Mouse (Mus musculus) NIH3T3 (cell line): ENCODE measurements at regions not wholly inside any gene's neighbourhood (a gene's known extent, or its start where the extent isn't known, plus 50 kb on each side); places are given as distances from the start of the nearest gene placed in this dataset.
"Not testable (repeated sequence)": the region's sequence is repeated elsewhere in the genome, so short reads cannot be mapped to it uniquely, and the experiment has no call there.

Experiments used
- DNase-seq: peaks from one replicate; pipeline ENCODE4 v3.0.0-alpha.2; 2012; ENCODE audit warnings: low read depth

DNA sequence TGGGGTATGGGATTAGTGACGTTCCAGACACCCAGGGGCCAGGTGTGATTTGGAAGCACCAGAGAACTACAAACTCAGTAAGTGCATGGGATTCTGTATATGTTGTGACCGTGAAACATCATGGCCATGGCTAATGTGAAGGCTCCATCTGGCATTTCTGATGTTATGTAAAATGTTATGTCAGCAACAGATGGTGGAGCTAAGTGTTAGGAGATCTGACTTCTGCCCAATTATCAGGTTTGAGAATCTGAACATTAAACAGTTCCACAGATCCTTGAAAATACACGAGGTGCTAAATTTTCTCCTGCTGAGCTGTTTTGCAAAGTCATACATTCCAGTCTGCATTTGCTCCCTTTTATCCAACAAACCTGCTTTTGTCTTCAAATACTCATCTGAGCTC, 223.6 kb upstream of the Egfl6 start:
- no peak for DNase-seq

DNA sequence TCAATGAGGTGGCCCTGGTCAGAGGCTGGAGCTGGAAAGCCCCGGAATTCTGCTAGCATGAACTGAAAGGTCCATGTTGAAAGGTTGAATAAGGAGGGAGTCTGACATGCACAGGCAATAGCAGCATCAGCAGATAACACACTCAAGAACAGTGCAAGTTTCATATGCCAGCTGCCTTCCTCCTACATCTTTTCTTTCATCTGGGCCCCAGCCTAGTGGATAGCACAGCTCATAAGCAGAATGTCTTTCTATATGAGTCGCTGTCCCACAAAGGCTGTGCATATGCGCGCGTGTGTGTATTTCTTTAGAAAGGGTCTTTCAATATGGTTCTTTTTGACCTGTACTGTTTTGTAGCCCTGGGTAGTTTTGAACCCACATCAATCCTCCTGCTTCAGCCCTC, 222.7 kb upstream of the Egfl6 start:
- peak; percentile 1 for DNase-seq

DNA sequence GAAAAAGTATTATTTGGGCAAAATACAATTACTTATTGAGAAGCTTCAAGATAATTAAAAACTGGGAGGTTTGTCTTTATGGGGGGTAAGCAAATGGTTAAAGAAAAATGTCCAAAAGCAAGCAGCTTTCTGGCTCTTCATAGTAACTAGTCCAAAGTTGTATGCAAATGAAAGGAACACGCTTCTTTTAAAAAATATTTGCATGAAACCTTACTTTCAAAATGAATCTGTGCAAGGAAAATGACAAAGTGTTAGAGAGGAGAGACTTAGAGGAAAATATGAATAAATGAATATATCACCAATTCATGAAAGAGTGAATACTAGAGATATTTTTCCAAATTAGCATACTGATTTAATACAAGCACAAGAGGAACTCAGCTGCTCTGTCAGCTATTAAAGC, 220.4 kb upstream of the Egfl6 start:
- no peak for DNase-seq

DNA sequence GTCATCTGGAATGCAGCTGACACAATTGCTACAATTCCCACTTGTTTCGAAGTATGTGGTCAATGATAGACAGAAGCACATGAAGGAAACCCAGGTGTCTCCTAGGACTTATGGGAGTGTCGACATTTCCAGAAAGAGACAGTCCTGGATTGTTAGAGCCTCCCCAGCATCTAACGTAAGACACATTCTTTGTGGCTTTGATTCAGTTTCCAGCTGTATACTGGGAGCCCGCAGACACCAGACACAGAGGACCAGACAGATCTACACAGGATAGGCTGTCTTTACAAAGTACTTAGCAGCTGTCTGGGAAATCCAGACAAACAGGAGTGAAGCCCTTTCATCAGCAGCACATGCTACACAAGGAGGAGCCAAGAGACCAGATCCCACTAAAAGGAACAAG, 220.0 kb upstream of the Egfl6 start:
- DNase-seq: no peak

DNA sequence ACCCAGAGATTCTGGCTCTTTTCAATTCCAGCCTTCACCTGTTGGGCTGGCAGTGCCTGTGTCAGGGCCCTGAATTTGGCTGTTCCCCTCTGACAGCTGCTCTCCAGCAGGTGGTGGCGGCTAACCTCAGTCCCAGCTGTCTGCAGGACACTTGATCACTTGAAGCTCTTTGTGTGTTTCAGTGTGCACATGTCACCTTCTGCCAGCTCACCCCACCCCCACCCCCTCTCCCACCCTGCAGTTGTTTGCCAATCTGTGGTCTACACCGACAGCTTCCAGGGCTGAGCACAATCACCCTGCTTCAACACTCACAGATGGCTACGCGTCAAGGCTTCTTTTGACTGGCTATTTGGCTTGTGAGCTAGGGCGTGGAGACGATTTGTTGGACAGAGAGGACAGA, 217.7 kb upstream of the Egfl6 start:
- DNase-seq: no peak

DNA sequence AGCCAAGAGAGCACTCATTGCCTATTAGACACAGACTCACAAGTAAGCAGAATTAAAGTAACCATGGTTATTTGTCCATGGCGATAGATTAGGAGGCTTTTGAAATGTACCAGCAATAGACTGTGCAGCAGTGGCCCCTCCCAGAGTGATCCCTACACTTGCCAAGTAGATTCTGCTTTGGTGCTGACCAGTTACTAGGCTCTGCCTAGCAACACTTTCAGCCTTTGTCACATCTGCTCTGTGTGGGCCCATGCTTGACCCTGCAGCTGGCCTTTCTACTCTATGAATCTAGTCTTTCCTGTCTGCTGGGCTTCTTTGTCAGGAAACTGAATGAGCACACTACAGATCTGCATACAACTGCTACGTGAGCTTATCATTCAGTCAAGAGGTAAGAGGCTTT, 215.5 kb upstream of the Egfl6 start:
- DNase-seq: no peak

DNA sequence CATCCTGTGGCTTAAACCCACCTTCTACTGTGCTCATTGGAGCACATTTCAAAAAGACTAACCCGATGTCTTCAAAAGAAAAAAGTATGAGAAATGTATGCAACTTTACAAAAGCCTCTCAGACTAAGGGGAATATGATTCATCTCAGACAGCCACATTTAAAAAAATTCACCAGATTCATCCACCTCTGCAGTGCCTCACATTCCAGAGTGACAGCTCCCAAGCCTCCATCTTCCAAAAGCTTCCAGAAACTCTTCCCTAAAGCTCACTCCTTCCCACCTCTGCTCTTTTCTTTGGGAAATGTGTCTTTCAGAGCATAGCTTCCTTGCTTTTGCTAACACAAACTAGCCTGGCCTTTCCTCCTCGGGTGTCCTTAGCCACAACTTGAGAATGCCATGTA, 210.1 kb upstream of the Egfl6 start:
- DNase-seq: peak; percentile 21

DNA sequence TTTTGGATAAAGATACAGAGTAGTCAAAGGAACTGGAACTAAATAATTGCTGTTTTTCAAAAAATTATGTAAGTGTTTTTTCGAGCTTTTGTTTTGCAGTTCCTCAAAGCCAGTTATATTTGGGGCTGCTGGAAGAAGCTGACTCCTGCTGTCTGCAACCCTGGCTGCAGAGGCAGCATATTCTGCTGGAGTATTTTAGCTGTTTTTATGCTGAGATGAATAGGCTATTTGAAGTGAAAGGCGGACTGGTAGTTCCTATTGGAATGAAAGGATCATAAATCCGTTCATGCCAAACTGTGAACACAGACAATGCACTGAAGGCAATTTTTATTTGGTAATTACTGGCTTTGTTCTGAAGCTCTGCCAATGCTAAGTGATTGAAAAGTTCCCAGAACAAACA, 203.5 kb upstream of the Egfl6 start:
- DNase-seq: no peak

DNA sequence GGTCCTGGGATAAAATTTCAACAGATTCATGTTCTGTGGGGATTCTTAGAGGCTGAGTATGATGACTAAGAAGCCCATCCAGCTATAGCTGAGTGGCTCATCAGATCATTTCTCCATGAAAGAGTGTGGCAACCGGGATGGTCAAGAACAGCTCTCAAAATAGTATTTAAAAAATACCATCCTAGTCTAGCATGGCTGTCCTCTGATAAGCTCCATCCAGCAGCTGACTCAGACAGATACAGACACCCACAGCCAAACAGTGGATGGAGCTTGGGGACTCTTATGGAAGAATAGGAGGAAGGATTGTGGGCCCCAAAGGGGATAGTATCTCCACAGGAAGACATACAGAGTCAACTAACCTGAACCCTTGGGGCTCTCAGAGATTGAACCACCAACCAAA, 201.6 kb upstream of the Egfl6 start:
- not testable (repeated sequence) for DNase-seq

DNA sequence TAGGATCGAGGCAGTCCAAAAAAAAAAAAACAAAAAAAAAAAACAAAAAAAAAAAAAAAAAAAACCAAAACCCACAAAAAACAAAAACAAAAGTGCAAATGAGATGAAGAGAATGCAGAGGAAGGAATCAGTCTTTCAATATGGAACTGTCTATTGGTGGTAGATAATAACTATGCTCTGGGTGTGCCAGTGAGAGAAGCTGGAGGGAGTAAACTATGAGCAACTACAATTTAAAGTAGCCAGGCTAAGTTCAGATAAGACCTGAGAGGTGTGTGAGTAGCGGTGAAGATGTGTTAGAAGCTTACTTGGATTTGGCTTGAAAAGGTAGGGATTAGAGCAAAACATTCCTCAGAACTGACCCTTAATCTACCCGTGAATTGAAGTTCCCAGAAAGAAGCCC, 200.1 kb upstream of the Egfl6 start:
- DNase-seq: no peak

DNA sequence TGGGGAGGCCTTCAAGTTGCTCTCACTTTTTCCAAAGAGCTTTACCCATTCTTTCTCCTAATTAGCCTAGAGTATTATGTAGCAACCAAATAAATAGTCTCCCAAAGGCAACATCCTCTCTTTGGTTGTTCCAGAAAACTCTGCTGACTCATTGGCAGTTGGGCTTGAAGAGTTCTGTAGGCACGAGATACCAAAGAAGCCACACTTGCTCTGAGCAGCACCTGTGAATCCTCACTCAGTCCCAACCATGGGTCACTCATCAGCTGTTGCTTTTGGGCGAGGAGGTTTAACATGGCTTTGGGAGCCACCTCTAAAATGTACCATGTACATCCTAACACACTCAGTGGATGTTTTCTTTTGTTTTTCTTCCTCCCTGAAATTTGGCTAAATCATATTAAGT, 197.9 kb upstream of the Egfl6 start:
- DNase-seq: no peak

DNA sequence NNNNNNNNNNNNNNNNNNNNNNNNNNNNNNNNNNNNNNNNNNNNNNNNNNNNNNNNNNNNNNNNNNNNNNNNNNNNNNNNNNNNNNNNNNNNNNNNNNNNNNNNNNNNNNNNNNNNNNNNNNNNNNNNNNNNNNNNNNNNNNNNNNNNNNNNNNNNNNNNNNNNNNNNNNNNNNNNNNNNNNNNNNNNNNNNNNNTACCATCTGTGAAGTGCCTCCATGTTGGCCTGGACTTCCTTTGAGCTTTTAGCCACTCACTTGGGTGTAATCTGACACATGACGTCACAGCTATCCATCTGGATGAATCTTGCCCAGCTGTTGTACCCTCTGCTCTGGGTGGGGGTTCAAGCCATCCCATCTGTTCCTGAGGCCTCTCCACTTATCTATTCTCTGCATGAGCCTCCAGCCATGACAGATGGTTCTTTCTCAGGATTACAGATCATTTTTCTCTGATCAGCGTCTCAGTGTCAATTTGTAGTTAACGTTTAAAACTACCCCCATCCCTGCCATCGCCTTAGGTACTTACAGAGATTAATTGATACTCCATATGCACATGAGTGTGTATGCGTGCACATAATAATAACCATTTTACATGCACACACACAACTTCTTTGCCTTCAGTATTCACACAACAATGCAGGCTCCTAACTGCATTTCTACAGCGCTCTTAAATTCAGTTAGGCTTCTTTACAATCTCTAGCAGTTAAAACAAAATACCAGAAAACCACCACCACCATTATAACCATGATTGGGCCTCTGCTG, 194.0 kb upstream of the Egfl6 start:
- no peak for DNase-seq

DNA sequence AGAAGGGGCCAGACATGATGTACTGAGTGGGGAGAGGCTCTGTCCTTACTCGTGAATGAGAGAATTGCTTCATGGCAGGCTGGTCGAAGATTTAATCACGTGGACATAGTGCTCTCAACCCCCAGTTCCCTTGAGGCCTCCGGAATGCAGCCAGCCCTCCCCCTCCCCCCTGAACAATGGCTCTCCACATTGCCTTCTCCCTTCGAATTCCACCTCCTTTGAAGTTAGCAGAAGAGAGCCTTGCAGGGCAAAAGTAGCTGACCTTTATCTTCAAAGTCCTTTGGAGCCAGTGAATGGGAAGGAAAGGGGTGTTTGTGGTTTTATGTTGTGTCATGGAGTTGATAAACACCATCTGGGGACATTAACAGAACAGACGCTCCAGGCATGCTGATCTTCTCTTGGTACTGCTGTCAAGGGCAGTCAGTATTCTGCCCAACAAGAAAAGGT, 187.9 kb upstream of the Egfl6 start:
- DNase-seq: peak; percentile 27

DNA sequence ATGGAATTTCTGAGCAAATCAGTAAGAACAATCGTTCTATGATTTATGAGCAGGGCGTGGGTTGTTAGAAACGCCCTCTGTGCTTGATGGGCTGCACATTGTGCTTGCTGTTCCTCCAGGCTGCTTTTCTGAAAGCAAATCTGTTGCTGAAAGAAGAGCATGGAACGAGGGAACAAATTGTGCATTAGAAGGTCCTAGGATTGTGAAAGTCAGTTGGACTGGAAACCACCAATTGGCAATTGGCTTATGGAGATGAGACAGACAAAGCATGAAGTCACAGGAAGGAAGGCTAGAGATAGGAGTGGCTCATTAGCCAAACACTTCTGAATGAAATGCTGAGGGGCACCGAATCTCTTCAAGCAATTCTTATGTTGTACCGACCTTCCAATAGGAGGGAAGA, 181.5 kb upstream of the Egfl6 start:
- no peak for DNase-seq

DNA sequence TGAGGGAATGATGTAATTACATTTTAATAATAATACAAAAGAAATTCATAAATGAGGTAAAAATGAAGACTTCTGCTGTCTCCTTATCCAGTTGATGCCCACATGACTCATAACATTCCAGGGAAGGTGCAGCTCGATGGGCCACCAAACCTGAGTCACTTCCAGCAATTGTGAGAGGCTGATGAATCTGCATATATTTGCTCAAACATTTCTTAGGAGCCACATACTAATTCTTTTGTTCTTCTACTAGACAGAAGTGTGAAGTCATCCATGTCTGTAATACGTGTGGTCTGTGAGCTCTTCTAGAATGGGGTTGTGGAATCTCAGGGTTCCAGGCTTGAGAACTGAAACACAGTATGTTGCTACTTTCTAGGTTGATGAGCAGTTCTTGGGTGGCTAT, 180.1 kb upstream of the Egfl6 start:
- no peak for DNase-seq

DNA sequence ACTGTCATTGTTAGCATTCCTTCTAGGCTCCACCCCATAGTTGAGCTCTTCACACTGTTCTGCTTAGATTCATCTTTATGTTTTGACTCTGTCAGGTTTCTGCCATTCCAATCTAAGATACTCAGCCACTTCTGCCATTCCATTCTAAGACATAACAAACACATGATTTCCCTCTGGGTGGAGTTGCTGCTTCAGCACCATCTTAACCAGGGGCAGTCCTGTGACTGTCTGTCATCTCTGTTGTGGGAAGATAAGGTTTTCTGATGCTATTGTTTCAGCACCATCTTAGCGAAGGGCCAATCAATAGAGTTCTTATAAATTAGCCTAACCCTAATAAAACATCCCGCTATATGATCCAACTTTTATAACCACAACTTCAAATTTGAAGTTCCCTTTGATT, 176.6 kb upstream of the Egfl6 start:
- no peak for DNase-seq

DNA sequence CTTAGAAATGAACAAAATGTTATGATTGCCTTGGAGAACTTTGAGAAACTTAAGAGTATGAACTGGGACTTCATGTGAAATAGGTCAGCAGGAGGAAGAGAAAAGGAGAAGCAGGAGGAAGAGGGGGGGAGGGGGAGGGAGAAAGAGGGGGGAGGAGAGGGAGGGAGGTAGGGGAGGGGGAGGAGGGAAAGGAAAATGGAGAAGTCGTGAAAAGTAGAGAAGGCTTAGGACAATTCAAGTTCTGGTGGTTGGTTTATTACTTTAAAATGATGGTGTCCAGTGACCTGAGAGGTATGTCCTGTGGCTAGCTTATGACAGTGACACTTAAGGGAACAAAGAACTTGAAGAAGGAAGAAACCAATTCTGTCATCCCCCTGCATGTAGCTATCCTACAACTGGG, 171.6 kb upstream of the Egfl6 start:
- no peak for DNase-seq

DNA sequence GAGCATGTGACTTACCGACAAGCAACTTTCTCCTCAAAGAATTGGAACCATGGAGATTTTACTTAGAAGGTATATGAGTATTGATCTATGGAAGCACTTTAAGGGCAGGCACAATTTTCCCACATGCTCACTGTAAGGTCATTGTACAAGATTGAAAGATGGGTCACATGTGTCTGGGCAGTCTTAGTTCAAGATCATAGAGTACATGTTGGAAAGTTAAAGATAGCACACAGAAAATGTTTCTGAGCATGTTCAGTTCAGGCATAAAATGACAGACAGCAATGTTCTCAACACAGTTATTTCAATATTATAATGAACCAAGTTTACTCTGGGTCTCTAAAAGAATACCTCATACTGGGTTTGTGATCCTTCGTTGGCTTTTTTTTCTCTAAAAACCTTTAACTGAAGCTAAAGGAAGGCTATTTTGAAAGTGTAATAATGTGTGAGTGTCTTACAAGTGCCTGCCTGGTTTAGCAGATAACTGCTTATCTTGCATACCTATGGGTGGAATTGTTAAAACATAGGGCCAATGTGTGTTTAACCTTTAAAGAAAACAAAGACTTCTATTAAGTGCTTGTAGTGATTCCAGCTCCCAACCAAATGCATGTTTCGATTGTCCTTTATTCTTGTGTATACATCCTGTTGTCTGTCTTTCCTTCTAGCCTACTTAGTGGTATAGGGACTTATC, 169.6 kb upstream of the Egfl6 start:
- no peak for DNase-seq

DNA sequence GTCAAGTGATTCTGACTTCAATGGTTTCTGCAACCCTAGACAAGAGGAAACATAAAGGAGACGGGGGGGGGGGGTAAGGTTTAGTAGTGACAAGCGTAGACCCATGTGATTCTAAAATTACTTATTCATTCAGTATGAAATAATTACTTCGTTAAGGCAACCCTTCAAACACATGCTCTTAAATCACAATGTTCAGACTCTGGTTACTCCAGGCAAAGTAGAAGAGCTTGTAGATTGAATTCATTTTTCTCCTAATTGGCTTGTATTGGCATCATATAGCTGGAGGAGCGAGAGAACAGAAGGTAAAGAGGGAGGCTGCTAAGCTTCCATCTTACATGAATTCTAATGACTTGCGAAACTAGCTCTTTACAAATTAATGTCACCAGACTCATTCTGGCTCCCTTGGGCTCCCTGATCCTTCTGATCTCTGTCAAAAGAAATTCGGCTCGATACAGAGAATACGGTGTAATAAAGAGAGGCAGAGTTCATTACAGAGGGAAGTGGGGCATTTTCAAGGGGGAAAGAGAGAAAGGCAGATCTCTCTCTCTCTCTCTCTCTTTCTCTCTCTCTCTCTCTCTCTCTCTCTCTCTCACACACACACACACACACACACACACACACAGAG, 163.6 kb upstream of the Egfl6 start:
- no peak for DNase-seq

DNA sequence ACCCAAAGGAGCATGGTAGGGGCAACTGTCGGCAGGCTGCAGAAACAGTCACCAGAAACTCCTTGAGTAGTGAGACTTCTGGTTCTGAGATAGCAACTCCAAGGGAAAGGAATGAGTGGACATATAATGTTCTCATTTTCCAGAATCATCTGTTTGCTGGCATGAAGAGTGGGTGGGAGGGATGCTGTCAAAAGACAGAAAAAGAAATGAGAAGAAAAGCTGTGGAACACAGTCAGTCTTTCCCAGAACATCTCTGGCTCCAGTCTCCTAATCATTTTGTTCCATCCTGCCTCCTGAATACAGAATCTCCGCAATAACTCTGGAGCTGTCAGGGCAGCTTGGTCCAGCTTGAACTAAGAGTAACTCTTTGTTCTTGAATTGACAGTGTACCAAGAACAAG, 145.8 kb upstream of the Egfl6 start:
- no peak for DNase-seq

DNA sequence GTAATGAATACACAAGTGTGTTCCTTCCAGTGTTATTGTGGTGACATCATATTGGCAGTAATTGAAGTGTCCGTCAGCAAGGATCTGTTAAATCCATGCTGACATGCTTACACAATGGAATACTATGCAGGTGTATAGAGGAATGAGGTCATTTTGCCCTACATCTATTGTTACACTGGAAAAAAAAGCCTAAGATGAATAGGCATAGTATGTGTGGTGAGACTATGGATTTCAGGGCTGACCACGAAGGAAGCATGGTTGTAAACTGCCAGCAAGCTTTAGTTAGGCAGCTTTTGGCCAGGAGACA, 143.1 kb upstream of the Egfl6 start:
- no peak for DNase-seq

DNA sequence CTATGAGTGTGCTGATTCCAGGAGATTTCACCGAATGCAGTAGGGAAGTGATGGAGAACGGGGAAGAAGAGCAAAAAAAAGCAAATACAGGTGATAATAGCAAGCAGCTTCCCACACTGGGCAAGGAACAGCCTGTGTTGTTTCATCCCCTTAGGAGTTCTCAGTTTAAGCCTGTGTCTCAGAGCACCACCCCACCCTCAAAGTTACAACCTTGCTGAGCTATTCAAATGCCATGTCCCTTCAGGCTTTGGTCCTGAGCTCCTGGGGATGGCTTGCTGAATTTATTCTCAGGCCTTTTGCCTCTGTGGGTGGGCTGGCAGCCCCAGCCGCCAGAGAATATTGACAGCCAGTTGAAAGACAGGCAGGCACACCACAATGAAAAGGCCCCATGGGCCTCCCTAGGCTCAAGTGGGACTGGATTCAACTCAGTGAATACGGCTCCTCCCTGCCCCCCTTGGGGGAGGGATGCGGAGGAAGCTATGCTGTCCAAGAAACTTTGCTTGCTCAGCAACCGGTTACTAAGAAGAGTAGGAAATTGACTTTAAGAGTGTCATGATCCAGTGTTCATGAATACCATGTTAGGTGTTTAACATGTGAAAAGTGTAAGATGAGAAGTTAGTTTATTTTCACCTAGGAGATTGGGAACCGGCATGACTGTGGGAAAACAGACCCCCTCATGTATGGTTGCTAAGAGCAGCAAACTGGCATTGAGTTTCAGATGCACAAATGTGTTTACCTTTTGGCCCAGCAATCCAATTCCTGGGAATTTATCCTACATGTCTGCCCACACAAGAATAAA, 142.5 kb upstream of the Egfl6 start:
- DNase-seq: no peak
